Mouse (Mus musculus) midbrain, embryonic 15.5 days (tissue): ENCODE measurements around the gene Runx1. TPM values are rescaled to one million over a fixed set of nuclear protein-coding genes. Genes with fewer than 3 reads are reported as not detected.

Experiments
- ATAC-seq: fragments of 200-750 bp; cut with Nextera tagmentation; replicated peaks from 2 replicates; pipeline ENCODE4 v1.8.0; 2017; ENCODE audit warnings: moderate TSS enrichment
- H3K27ac ChIP-seq: fragments of 300-500 bp; sonication (generic); 2 replicates; pipeline ENCODE4 v1.5.1; 2015; ENCODE audit warnings: mild to moderate bottlenecking, inconsistent platforms
- H3K27me3 ChIP-seq: fragments of 300-500 bp; sonication (generic); replicated peaks from 2 replicates; pipeline ENCODE4 v1.6.1; 2015; ENCODE audit warnings: inconsistent platforms
- H3K36me3 ChIP-seq: fragments of 300-500 bp; sonication (generic); replicated peaks from 2 replicates; pipeline ENCODE4 v1.6.1; 2015; ENCODE audit warnings: inconsistent platforms
- H3K4me1 ChIP-seq: fragments of 300-500 bp; sonication (generic); 2 replicates; pipeline ENCODE4 v1.6.1; 2015; ENCODE audit warnings: inconsistent platforms
- H3K4me2 ChIP-seq: fragments of 300-500 bp; sonication (generic); 2 replicates; pipeline ENCODE4 v1.6.1; 2015; ENCODE audit warnings: inconsistent platforms, mild to moderate bottlenecking, moderate library complexity
- H3K4me3 ChIP-seq: fragments of 300-500 bp; sonication (generic); 2 replicates; pipeline ENCODE4 v1.5.1; 2015; ENCODE audit warnings: mild to moderate bottlenecking, inconsistent platforms
- H3K9ac ChIP-seq: fragments of 300-500 bp; sonication (generic); 2 replicates; pipeline ENCODE4 v1.6.1; 2015; ENCODE audit warnings: mild to moderate bottlenecking, inconsistent platforms
- H3K9me3 ChIP-seq: fragments of 300-500 bp; sonication (generic); 2 replicates; pipeline ENCODE4 v1.6.1; 2016; ENCODE audit warnings: inconsistent platforms
- WGBS: fragments of 180-500 bp; shearing (Covaris S2); methylation state at CpG from one replicate; pipeline ENCODE4 v1.1.7; 2015; ENCODE audit warnings: mixed read lengths; 5-methylcytosine and 5-hydroxymethylcytosine counted together
- polyA plus RNA-seq: library from polyadenylated mRNA; unstranded; fragments of >200 nt; fragmentation: Nextera tagmentation; extraction: Ambion mirVana; gene quantifications from 2 replicates; pipeline ENCODE4 v1.2.1, GENCODE M21; 2015

The Runx1 gene
- polyA plus RNA-seq, 1 experiment from 2014 or later = 0.67 TPM

DNA sequence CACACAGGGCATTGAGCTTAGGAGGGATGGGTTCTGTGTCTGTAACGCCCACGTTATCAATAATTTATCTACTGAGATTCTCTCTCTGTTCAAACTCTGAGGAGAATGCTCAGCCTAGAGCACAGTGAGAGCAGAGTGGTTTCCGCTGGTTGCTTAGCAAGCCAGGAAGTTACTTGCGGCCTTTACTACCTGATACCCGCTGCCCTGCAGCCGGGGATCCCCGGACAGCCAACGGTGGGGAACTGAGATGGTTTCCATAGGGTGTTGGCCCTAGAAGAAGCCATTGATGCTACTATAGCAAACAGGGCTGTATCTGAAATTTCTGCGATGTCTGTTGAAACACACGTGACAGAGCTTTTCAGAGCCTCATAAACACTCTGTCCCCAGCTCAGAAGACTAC, 250.2 kb downstream of the Runx1 start:
- no peak for ATAC-seq
- H3K27me3 ChIP-seq = no peaks in the 10 kb centered on the region
- H3K4me2 ChIP-seq = no peak overlapping the region
- no peak overlapping the region for H3K4me3 ChIP-seq
- 86% methylated on average over 10 of the region's 10 CpGs for WGBS
- H3K9ac ChIP-seq = no peak overlapping the region
- no peaks in the 10 kb centered on the region for H3K9me3 ChIP-seq
- no peaks in the 10 kb centered on the region for H3K36me3 ChIP-seq
- H3K27ac ChIP-seq = no peak overlapping the region
- no peaks in the 10 kb centered on the region for H3K4me1 ChIP-seq

DNA sequence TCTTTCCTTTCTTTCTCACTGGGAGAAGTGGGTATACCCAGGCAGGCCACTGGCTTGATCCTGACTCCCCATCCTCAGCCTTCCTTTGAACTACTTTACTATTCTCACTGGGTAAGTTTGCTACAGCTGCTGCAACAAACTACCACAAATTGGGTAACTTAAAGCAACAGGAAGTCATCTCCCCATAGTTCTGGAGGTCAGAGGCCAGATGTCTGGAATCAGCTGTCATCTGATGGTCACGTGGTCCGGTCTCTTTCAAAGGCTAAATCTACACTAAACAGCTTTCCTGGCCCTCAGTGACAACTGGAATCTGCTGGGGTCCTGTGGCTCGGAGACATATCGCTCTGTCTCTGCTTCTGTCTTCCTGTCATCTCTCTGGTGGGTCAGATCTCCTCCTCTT, 252.8 kb downstream of the Runx1 start:
- no peak for ATAC-seq
- no peaks in the 10 kb centered on the region for H3K27me3 ChIP-seq
- no peak overlapping the region for H3K4me3 ChIP-seq
- no peaks in the 10 kb centered on the region for H3K9me3 ChIP-seq
- H3K4me2 ChIP-seq = no peak overlapping the region
- WGBS = 82% methylated on average over 4 of the region's 4 CpGs
- H3K36me3 ChIP-seq = no peaks in the 10 kb centered on the region
- no peaks in the 10 kb centered on the region for H3K4me1 ChIP-seq
- H3K27ac ChIP-seq = no peak overlapping the region
- no peak overlapping the region for H3K9ac ChIP-seq

DNA sequence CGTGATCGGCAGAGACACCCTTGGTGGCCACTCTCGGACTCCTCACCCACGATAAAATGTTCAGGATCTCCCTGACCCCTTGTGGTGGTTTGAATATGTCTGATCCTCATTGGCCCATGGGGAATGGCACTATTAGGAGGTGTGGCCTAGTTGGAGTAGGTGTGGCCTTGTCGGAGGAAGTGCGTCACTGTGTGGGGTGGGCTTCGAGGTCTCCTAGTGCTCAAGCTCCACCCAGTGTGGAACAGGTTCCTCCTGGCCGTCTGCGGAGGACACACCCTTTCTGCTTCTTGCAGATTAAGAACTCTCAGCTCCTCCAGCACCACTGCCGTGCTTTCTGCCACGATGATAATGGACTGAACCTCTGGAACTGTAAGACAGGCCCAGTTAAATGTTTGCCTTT, 254.7 kb downstream of the Runx1 start:
- Histone ChIP-seq H3K27me3 (no peaks in the 10 kb centered on the region), H3K9ac (no peak overlapping the region), H3K27ac (no peak overlapping the region), H3K36me3 (no peaks in the 10 kb centered on the region), H3K4me1 (no peaks in the 10 kb centered on the region), H3K9me3 (no peaks in the 10 kb centered on the region), H3K4me3 (no peak overlapping the region), H3K4me2 (no peak overlapping the region)
- no peak for ATAC-seq
- 92% methylated on average over 11 of the region's 11 CpGs for WGBS

DNA sequence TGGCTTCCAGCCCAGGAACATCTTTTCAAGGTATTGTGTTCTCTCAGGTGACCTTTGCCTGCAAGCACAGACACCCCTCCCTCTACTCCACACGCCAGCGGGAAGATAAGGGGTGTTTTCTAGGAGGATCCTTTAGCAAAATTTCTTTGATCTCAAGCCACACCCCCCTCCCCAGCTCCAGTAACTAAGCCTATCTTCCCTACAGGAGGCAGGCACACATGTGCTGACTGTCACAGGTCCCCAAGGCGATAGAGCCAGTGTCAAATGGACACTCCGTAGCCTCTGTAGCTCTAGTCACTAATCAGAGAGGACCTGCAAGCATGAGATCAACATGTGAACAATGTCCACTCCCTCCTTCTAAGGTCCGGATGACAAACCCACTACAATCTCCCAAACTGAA, 259.8 kb downstream of the Runx1 start:
- H3K27me3 ChIP-seq = no peaks in the 10 kb centered on the region
- H3K36me3 ChIP-seq = no peaks in the 10 kb centered on the region
- no peak overlapping the region for H3K27ac ChIP-seq
- no peaks in the 10 kb centered on the region for H3K9me3 ChIP-seq
- H3K4me3 ChIP-seq = no peak overlapping the region
- no peak overlapping the region for H3K9ac ChIP-seq
- peaks cover 6% of the 10 kb centered on the region for H3K4me1 ChIP-seq
- WGBS = 39% methylated on average over 5 of the region's 5 CpGs
- ATAC-seq = no peak
- no peak overlapping the region for H3K4me2 ChIP-seq

DNA sequence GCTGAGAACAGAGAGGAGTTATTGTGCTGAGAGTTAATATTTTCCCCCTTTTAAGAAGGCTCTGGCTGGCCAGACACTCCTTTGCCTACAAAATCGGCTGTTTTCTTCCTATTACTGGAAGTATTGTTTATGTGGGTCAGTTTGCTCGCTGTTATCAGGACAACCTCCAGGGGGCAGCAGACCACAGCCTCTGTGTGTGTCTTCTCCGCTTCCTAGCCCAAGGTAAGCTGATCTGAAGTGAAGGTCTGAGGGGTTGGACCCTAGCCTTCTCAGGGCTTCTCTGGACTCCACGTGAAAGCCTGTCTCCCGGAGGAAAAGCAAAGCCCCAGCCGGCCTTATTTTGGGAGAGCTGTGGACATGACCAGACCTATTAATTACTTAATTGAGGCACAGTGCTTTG, 260.2 kb downstream of the Runx1 start:
- no peaks in the 10 kb centered on the region for H3K9me3 ChIP-seq
- no peaks in the 10 kb centered on the region for H3K36me3 ChIP-seq
- H3K9ac ChIP-seq = no peak overlapping the region
- 3% methylated on average over 6 of the region's 6 CpGs for WGBS
- no peak overlapping the region for H3K4me3 ChIP-seq
- H3K4me2 ChIP-seq = peak overlapping the region; percentile 31; the same call in 1 of the 2 replicates
- peak; percentile 27 for ATAC-seq
- H3K27ac ChIP-seq = no peak overlapping the region
- peaks cover 6% of the 10 kb centered on the region for H3K4me1 ChIP-seq
- no peaks in the 10 kb centered on the region for H3K27me3 ChIP-seq

DNA sequence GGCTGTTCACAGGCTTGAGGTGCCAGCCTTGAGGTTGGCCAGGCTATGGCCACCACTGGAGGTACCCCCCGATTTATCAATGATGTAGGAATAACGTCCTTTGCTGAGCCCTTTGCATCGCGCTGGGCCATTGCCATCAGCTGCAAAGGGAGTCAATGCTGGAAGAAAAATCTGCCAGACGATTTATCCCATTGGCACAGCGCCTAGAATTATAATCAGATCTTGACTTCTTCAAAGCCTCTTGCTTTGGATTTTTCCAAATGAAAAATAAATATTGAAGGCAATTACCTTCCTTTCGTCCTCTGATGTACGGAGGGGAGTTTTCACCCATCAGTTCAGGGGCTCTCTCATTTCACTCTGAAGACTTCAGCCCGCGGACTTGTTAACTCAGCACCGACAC, 260.7 kb downstream of the Runx1 start:
- Histone ChIP-seq H3K4me3 (no peak overlapping the region), H3K9me3 (no peaks in the 10 kb centered on the region), H3K4me1 (peaks cover 6% of the 10 kb centered on the region), H3K27me3 (no peaks in the 10 kb centered on the region), H3K36me3 (no peaks in the 10 kb centered on the region), H3K27ac (no peak overlapping the region), H3K4me2 (peak overlapping the region; percentile 31; the same call in 1 of the 2 replicates), H3K9ac (no peak overlapping the region)
- 58% methylated on average over 11 of the region's 11 CpGs for WGBS
- 0 out of 2 replicates have a peak, but pooled peaks have one; percentile 9 for ATAC-seq

DNA sequence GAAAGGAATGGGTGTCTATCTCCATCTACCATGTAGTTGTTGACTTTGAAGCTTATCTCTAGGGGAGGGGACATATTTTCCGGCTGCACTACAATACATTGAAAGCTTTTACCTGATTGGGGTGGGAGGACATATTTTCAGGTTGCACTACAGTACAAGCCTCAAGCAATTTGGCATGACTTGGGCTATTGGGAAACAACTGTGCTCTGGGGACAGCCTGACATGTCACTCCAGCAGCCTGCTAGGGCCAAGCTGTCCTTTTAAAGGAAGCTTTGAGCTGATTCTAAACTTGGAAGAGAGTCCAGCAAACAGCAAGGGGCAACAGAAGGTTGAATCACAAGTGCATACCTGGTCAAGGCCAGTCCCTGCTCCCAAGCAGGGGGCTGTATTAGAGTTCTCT, 270.9 kb downstream of the Runx1 start:
- no peak for ATAC-seq
- Histone ChIP-seq H3K27ac (no peak overlapping the region), H3K4me3 (no peak overlapping the region), H3K9ac (no peak overlapping the region), H3K27me3 (no peaks in the 10 kb centered on the region), H3K36me3 (no peaks in the 10 kb centered on the region), H3K4me1 (no peaks in the 10 kb centered on the region), H3K9me3 (no peaks in the 10 kb centered on the region), H3K4me2 (no peak overlapping the region)
- 97% methylated on average over 1 of the region's 1 CpGs for WGBS

DNA sequence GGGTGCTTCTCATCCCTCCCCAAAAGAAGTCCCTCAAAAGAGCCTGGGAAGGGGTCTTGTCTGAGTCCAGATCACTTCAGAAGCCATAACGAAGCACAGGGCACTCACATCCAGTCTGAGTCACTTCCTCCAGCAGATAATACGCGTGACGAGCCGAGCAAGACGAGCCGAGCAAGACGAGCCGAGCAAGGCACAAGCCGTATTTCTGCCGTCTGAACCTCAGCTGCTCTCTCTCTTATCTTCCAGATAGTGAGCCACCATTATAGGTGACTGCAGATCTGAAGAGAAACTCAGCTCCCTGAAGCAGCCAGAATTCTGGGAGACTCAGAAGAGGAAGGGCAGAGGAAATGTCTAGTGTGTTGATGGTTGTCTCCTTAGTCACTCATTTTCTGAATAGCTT, 273.1 kb downstream of the Runx1 start:
- ATAC-seq = no peak
- H3K4me3 ChIP-seq = no peak overlapping the region
- no peak overlapping the region for H3K27ac ChIP-seq
- H3K9me3 ChIP-seq = no peaks in the 10 kb centered on the region
- WGBS = 73% methylated on average over 11 of the region's 11 CpGs
- H3K4me2 ChIP-seq = no peak overlapping the region
- H3K4me1 ChIP-seq = no peaks in the 10 kb centered on the region
- no peaks in the 10 kb centered on the region for H3K36me3 ChIP-seq
- H3K9ac ChIP-seq = no peak overlapping the region
- no peaks in the 10 kb centered on the region for H3K27me3 ChIP-seq

DNA sequence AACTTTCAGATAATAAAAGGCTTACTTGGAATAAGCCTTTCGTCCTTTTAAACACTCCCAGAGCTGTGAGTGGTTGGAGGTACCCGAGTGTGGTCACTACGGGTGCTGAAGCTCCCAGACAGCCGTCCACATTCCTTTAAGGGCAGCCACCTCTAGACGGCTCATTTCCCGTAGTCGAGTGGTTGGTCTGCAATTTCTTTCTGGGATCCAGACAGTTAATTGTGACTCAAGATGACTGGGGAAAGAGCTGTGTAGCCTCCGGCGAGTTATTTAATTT, 273.9 kb downstream of the Runx1 start:
- no peak for ATAC-seq
- Histone ChIP-seq H3K27me3 (no peaks in the 10 kb centered on the region), H3K36me3 (no peaks in the 10 kb centered on the region), H3K27ac (no peak overlapping the region), H3K4me1 (no peaks in the 10 kb centered on the region), H3K4me3 (no peak overlapping the region), H3K9me3 (no peaks in the 10 kb centered on the region), H3K4me2 (no peak overlapping the region), H3K9ac (no peak overlapping the region)
- WGBS = 81% methylated on average over 9 of the region's 9 CpGs
